Mouse (Mus musculus) hindbrain, embryonic 16.5 days (tissue): ENCODE measurements around the gene Cpeb1. TPM values are rescaled to one million over a fixed set of nuclear protein-coding genes. Genes with fewer than 3 reads are reported as not detected.

ENCODE experiments used
- ATAC-seq: fragments of 200-750 bp; cut with Nextera tagmentation; 2 replicates; pipeline ENCODE4 v1.8.0; 2017; ENCODE audit warnings: moderate TSS enrichment, moderate library complexity
- H3K27ac ChIP-seq: fragments of 300-500 bp; sonication (generic); 2 replicates; pipeline ENCODE4 v1.5.1; 2014; ENCODE audit warnings: low read depth, mild to moderate bottlenecking, control low read depth, low read length, moderate library complexity
- H3K27me3 ChIP-seq: fragments of 300-500 bp; sonication (generic); replicated peaks from 2 replicates; pipeline ENCODE4 v1.6.1; 2014; ENCODE audit warnings: low read length; ENCODE audit not compliant: control insufficient read depth, insufficient read depth
- H3K36me3 ChIP-seq: fragments of 300-500 bp; sonication (generic); 2 replicates; pipeline ENCODE4 v1.6.1; 2014; ENCODE audit warnings: mild to moderate bottlenecking, low read length, moderate library complexity, mixed read lengths; ENCODE audit not compliant: control insufficient read depth, insufficient read depth
- H3K4me1 ChIP-seq: fragments of 300-500 bp; sonication (generic); 2 replicates; pipeline ENCODE4 v1.6.1; 2014; ENCODE audit warnings: low read depth, low read length; ENCODE audit not compliant: control insufficient read depth, insufficient read depth
- H3K4me2 ChIP-seq: fragments of 300-500 bp; sonication (generic); 2 replicates; pipeline ENCODE4 v1.6.1; 2014; ENCODE audit warnings: mild to moderate bottlenecking, low read length, control low read depth, moderate library complexity
- H3K4me3 ChIP-seq: fragments of 300-500 bp; sonication (generic); 2 replicates; pipeline ENCODE4 v1.5.1; 2014; ENCODE audit warnings: mild to moderate bottlenecking, low read length, control low read depth, moderate library complexity
- H3K9ac ChIP-seq: fragments of 300-500 bp; sonication (generic); 2 replicates; pipeline ENCODE4 v1.6.1; 2014; ENCODE audit warnings: low read depth, mild to moderate bottlenecking, control low read depth, low read length, moderate library complexity
- H3K9me3 ChIP-seq: fragments of 300-500 bp; sonication (generic); 2 replicates; pipeline ENCODE4 v1.6.1; 2014; ENCODE audit warnings: mild to moderate bottlenecking, low read length, moderate library complexity; ENCODE audit not compliant: control insufficient read depth
- WGBS: fragments of 180-500 bp; shearing (Covaris S2); extraction: QIAGEN DNeasy Blood & Tissue Kit; methylation state at CpG from one replicate; pipeline ENCODE4 v1.1.7; 2014; 5-methylcytosine and 5-hydroxymethylcytosine counted together
- polyA plus RNA-seq: library from polyadenylated mRNA; unstranded; fragments of >200 nt; fragmentation: Nextera tagmentation; extraction: Ambion mirVana; gene quantifications from 2 replicates; pipeline ENCODE4 v1.2.1, GENCODE M21; 2015

Cpeb1 gene
- polyA plus RNA-seq, 1 experiment from 2014 or later: 8.3 TPM

DNA sequence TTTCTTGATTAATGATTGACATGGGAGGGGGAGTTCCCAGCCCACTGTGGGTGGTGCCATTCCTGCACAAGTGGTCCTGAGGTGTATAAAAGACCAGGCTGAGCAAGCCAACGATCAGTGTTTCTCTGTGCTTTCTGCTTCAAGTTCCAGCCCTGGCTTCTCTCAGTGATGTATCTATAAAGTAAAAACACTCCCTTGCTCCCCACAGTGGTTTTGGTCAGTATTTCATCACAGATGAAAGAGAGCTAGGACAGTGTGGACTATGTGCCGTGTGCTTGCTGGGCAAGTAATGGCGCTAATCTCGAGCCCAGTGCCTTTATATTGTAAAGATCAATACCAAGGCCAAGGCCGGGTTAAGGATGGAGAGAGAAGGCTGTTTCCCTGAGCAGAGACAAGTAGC, 133.5 kb downstream of the Cpeb1 start:
- Histone ChIP-seq H3K27ac (no peak overlapping the region), H3K4me3 (no peak overlapping the region), H3K9ac (no peak overlapping the region), H3K4me1 (no peaks in the 10 kb centered on the region), H3K9me3 (no peaks in the 10 kb centered on the region), H3K36me3 (no peaks in the 10 kb centered on the region), H3K4me2 (no peak overlapping the region), H3K27me3 (no peaks in the 10 kb centered on the region)
- peak; percentile 65 for ATAC-seq
- WGBS: 74% methylated on average over 5 of the region's 5 CpGs

DNA sequence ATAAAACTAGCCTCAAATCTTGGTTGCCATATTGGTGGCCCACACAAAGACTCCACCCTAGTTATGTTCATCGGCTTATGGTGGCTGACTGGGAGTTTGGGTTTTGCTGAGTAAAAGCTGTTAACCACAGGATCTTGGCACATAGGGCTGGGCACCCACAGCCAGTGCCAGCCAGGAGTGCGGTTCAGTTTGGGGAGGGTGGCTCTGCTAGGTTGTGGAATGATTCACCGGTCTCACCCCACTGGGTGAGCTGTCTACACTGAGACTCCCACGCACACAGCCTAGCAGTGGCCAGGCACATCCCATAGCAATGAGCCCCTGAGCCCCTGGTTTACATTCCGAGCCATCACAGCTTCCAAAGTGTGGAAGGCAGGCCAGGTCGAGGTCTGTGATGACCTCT, 135.5 kb downstream of the Cpeb1 start:
- no peaks in the 10 kb centered on the region for H3K36me3 ChIP-seq
- no peaks in the 10 kb centered on the region for H3K4me1 ChIP-seq
- no peaks in the 10 kb centered on the region for H3K27me3 ChIP-seq
- WGBS: 92% methylated on average over 6 of the region's 6 CpGs
- no peak overlapping the region for H3K9ac ChIP-seq
- H3K4me2 ChIP-seq: no peak overlapping the region
- no peaks in the 10 kb centered on the region for H3K9me3 ChIP-seq
- no peak overlapping the region for H3K27ac ChIP-seq
- no peak overlapping the region for H3K4me3 ChIP-seq
- no peak for ATAC-seq

DNA sequence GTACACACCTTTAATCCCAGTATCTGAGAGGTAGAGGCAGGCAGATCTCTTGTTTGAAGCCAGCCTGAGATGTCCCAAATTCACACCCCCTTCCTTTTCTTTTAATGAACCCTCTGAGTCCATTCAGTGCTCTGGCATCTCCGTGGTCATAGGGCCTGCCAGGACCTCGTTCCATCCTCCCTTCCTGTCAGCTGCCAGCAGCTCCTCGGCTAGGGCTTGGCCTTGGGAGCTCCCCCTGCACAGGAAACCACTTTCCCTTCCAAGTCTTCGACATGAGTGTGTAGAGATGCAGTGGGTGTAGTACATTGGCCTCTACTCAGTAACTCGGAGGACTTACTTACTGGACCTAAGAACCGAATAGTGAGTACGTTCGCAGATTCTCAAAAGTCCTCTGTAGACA, 139.7 kb downstream of the Cpeb1 start:
- no peaks in the 10 kb centered on the region for H3K9me3 ChIP-seq
- H3K27ac ChIP-seq: no peak overlapping the region
- H3K4me2 ChIP-seq: no peak overlapping the region
- no peak overlapping the region for H3K9ac ChIP-seq
- H3K4me3 ChIP-seq: no peak overlapping the region
- no peaks in the 10 kb centered on the region for H3K27me3 ChIP-seq
- WGBS: 80% methylated on average over 8 of the region's 8 CpGs
- H3K36me3 ChIP-seq: no peaks in the 10 kb centered on the region
- ATAC-seq: no peak
- H3K4me1 ChIP-seq: no peaks in the 10 kb centered on the region

DNA sequence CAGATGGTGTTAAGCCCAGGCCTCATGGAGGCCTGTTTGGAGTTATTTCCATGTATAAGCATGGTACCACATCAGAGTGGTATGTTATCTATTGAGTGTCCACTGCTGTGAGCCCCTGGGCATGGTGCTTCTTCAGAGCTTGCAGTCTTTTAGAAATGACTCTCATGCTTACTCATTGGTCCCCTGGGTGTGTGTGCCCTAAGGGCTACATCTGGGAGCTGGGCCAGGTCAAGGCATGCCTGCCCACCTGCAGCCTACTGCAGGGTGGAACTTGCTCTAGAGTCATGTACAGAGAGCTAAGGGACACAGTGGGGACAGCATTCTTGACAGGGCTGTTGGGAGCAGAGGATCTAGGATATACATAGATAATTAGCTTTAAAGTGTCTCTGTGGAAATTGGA, 143.7 kb downstream of the Cpeb1 start:
- no peak overlapping the region for H3K27ac ChIP-seq
- no peaks in the 10 kb centered on the region for H3K27me3 ChIP-seq
- no peak overlapping the region for H3K9ac ChIP-seq
- no peaks in the 10 kb centered on the region for H3K4me1 ChIP-seq
- no peaks in the 10 kb centered on the region for H3K36me3 ChIP-seq
- H3K4me2 ChIP-seq: no peak overlapping the region
- no peak overlapping the region for H3K4me3 ChIP-seq
- no peak for ATAC-seq
- H3K9me3 ChIP-seq: no peaks in the 10 kb centered on the region

DNA sequence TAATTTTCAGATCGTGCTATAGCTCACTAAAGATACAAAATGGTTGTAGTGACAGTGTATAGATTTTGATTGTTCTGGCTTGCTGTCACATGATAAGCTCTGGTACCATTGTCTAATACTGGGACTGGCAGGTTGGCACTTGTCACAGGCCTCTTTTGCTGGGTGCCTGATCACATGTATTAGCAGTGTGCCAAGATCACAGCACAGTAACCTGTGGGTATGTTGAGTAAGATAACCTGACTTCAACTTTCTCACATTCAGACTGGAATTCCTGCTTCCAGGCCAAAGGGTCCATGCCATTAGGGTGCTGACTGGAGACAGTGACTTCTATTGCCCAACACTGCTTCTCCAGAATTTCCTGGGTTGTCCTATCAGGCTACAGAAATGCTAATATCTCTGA, 144.1 kb downstream of the Cpeb1 start:
- Histone ChIP-seq H3K36me3 (no peaks in the 10 kb centered on the region), H3K27ac (no peak overlapping the region), H3K4me1 (no peaks in the 10 kb centered on the region), H3K9me3 (no peaks in the 10 kb centered on the region), H3K4me3 (no peak overlapping the region), H3K9ac (no peak overlapping the region), H3K27me3 (no peaks in the 10 kb centered on the region), H3K4me2 (no peak overlapping the region)
- WGBS: 83% methylated on average over 1 of the region's 1 CpGs
- ATAC-seq: no peak

DNA sequence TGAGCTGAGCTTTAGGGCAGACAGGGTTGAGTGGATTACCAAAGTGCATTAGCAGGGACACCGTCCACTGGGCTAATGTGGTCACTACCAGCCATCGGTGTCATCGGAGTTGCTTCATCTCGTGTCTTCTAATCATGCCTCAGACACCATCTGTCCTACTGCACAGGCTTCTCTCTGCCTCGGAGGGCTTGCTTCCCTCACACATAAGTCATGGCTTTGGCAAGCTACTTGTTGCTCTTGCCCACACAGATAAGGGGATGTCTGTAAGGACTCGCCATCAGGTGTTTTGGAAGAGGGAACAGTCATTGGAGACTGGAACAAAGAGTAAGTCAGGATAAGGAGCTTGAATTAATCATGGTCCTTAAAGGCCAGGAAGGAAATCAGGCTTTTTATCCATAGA, 146.0 kb downstream of the Cpeb1 start:
- 93% methylated on average over 6 of the region's 6 CpGs for WGBS
- Histone ChIP-seq H3K9ac (no peak overlapping the region), H3K4me3 (no peak overlapping the region), H3K27ac (no peak overlapping the region), H3K4me1 (no peaks in the 10 kb centered on the region), H3K36me3 (no peaks in the 10 kb centered on the region), H3K9me3 (no peaks in the 10 kb centered on the region), H3K4me2 (no peak overlapping the region), H3K27me3 (no peaks in the 10 kb centered on the region)
- ATAC-seq: no peak

DNA sequence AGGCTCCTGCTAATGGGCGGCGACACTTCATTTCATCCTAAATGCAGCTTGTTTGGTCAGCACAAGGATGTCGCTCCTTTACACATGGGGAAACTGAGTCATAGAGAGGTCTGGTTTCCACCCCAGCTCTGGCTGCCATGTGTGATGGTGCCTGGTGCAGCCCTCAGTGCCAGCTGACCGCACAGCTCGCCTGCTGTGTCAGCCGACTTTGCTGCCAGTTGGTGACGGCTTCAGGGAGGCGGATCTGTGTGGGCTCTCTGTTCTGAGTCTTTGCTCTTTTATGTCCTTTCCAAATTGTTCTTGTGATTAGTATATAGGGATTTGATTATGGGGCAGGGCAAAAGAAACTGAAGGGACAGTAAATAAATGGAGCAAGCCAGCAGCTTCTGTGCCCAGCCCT, 147.5 kb downstream of the Cpeb1 start:
- Histone ChIP-seq H3K4me3 (no peak overlapping the region), H3K9ac (no peak overlapping the region), H3K4me2 (no peak overlapping the region), H3K36me3 (no peaks in the 10 kb centered on the region), H3K4me1 (no peaks in the 10 kb centered on the region), H3K27me3 (no peaks in the 10 kb centered on the region), H3K9me3 (no peaks in the 10 kb centered on the region), H3K27ac (no peak overlapping the region)
- 69% methylated on average over 8 of the region's 8 CpGs for WGBS
- no peak for ATAC-seq

DNA sequence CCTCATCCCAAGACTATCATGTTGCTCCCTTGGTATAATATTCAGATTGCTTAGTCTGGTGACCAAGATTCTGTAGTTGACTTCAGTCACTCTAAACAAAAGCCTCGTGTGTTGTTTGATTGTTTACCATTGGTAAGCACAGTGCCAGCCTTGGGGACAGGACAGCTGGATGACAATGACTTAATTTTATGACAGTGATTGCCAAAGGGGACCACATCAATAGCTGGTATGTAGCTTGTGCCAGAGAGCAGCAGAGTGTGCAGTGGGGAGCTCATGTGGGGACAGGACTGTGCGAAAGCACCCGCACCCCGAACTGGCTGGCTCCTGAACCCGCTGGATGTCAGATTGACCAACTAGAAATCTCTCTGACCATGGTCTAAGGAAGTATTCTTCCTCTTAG, 150.6 kb downstream of the Cpeb1 start:
- Histone ChIP-seq H3K9me3 (no peaks in the 10 kb centered on the region), H3K4me2 (no peak overlapping the region), H3K36me3 (no peaks in the 10 kb centered on the region), H3K4me1 (no peaks in the 10 kb centered on the region), H3K9ac (no peak overlapping the region), H3K4me3 (no peak overlapping the region), H3K27me3 (no peaks in the 10 kb centered on the region), H3K27ac (no peak overlapping the region)
- 92% methylated on average over 5 of the region's 5 CpGs for WGBS
- ATAC-seq: no peak

DNA sequence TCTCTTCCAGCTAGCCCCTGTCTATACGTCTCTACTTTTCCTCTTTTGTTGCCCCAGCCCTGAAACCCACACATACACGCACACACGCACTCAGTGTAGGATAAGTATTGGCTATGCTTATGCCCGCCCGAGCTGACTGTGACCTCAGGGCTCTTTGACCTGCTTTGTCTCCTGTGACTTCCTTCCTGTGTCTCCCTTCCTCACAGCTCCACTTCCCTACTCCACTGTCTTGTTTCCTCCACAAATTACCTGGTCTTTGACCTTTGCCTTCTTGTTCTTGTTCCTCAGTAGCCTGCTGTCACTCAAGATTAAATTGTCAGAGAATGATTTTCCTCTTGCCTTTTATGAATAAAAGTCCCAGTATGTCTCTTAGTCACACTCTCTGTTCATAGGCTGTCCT, 151.2 kb downstream of the Cpeb1 start:
- H3K36me3 ChIP-seq: no peaks in the 10 kb centered on the region
- WGBS: 84% methylated on average over 5 of the region's 5 CpGs

DNA sequence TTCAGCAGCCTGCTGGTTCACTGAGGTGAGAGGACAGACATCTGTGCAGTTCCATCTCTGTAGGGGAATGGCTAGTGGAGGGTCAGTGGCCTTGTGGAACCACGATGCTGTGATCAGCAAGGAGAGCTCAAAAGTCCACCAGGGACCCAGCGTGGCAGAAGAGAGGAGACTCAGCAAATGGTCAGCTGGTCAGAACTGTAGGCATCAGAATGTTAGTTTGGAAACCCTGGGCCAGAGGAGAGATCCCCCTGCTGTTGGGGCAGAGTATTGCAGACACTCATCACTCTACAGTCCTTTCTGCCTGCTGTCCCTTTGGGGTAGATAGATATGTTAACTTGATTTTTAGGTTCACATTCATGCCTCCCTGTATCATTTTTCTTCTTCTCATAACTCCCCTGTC, 151.6 kb downstream of the Cpeb1 start:
- no peak overlapping the region for H3K4me2 ChIP-seq
- H3K27ac ChIP-seq: no peak overlapping the region
- H3K4me1 ChIP-seq: no peaks in the 10 kb centered on the region
- no peaks in the 10 kb centered on the region for H3K36me3 ChIP-seq
- no peaks in the 10 kb centered on the region for H3K9me3 ChIP-seq
- no peak for ATAC-seq
- no peak overlapping the region for H3K9ac ChIP-seq
- no peaks in the 10 kb centered on the region for H3K27me3 ChIP-seq
- WGBS: 94% methylated on average over 2 of the region's 2 CpGs
- no peak overlapping the region for H3K4me3 ChIP-seq

More for the DNA sequence above, 151.2 kb downstream of the Cpeb1 start:
- H3K27ac ChIP-seq: no peak overlapping the region
- H3K9ac ChIP-seq: no peak overlapping the region
- H3K9me3 ChIP-seq: no peaks in the 10 kb centered on the region
- ATAC-seq: no peak
- H3K4me2 ChIP-seq: no peak overlapping the region
- no peaks in the 10 kb centered on the region for H3K4me1 ChIP-seq
- no peaks in the 10 kb centered on the region for H3K27me3 ChIP-seq
- no peak overlapping the region for H3K4me3 ChIP-seq
